Mouse (Mus musculus): ENCODE results near the gene Hrh3. TPM values are rescaled to one million over a fixed set of nuclear protein-coding genes. Genes with fewer than 3 reads are reported as not detected.

Gene Hrh3
- polyA plus RNA-seq, 1 experiment from 2014 or later, result not detected

Other genes starting within 250 kb of the Hrh3 start
- gene Taf4, start 127.8 kb downstream of the Hrh3 start, polyA plus RNA-seq (2015; fragmentation: Nextera tagmentation; extraction: Ambion mirVana), result 2.7 and 3.3 TPM in 2 replicates
- 11.2 and 11.7 TPM in 2 replicates for gene Lsm14b, start 79.5 kb downstream of the Hrh3 start, polyA plus RNA-seq (2015; fragmentation: Nextera tagmentation; extraction: Ambion mirVana)
- 612 and 628 TPM in 2 replicates for gene Psma7, start 62.1 kb downstream of the Hrh3 start, polyA plus RNA-seq (2015; fragmentation: Nextera tagmentation; extraction: Ambion mirVana)
- 6.0 and 6.5 TPM in 2 replicates for gene Ss18l1, start 62.0 kb downstream of the Hrh3 start, polyA plus RNA-seq (2015; fragmentation: Nextera tagmentation; extraction: Ambion mirVana)
- gene Mtg2, start 33.9 kb downstream of the Hrh3 start, polyA plus RNA-seq (2015; fragmentation: Nextera tagmentation; extraction: Ambion mirVana), result 29.5 and 29.9 TPM in 2 replicates
- gene Osbpl2, start 14.8 kb upstream of the Hrh3 start, polyA plus RNA-seq (2015; fragmentation: Nextera tagmentation; extraction: Ambion mirVana), result 38.7 and 40.1 TPM in 2 replicates
- 196 and 199 TPM in 2 replicates for gene Adrm1, start 67.0 kb upstream of the Hrh3 start, polyA plus RNA-seq (2015; fragmentation: Nextera tagmentation; extraction: Ambion mirVana)
- gene Lama5, start 121.4 kb upstream of the Hrh3 start, polyA plus RNA-seq (2015; fragmentation: Nextera tagmentation; extraction: Ambion mirVana), result 15.6 and 15.8 TPM in 2 replicates
- gene Rps21, start 152.9 kb upstream of the Hrh3 start, polyA plus RNA-seq (2015; fragmentation: Nextera tagmentation; extraction: Ambion mirVana), result 572 and 605 TPM in 2 replicates
- 14.7 and 16.6 TPM in 2 replicates for gene Cables2, start 169.0 kb upstream of the Hrh3 start, polyA plus RNA-seq (2015; fragmentation: Nextera tagmentation; extraction: Ambion mirVana)
- 1.00 and 1.2 TPM in 2 replicates for gene Rbbp8nl, start 185.4 kb upstream of the Hrh3 start, polyA plus RNA-seq (2015; fragmentation: Nextera tagmentation; extraction: Ambion mirVana)
- gene Gata5, start 230.2 kb upstream of the Hrh3 start, polyA plus RNA-seq (2015; fragmentation: Nextera tagmentation; extraction: Ambion mirVana), result 0.06 TPM in 1 of 2 replicates, not detected in the other

Measured in limb, embryonic 13.5 days (tissue).